Mouse (Mus musculus): ENCODE data around the gene Olfr1045.

GRCm38 (mm10) chr2:86185583-86185982 lies 17.2 kb downstream of the Olfr1045 start, which contains the start of gene Olfr52:
- TF ChIP-seq CTCF (IDR thresholded peaks at IDR 0.05; ENCODE audit: low read depth) (no peak), EP300 (optimal IDR thresholded peaks at IDR 0.05) (no peak)
